Mouse (Mus musculus): ENCODE measurements around the gene Olfr952.

Olfr952 gene

GRCm38 (mm10) chr9:39427048-39427447 lies at the start of gene Olfr952:
Gene Olfr952, minus strand, starts transcription at chr9:39427148.
- no peak for DNase-seq (ENCODE audit: low read depth, low spot score)

GRCm38 (mm10) chr9:39471844-39472243 lies 44.9 kb upstream of the Olfr952 start, which contains the start of gene Olfr955:
Gene Olfr955, minus strand, starts transcription at chr9:39471944.
- DNase-seq (ENCODE audit: low read depth, low spot score) = no peak

DNA sequence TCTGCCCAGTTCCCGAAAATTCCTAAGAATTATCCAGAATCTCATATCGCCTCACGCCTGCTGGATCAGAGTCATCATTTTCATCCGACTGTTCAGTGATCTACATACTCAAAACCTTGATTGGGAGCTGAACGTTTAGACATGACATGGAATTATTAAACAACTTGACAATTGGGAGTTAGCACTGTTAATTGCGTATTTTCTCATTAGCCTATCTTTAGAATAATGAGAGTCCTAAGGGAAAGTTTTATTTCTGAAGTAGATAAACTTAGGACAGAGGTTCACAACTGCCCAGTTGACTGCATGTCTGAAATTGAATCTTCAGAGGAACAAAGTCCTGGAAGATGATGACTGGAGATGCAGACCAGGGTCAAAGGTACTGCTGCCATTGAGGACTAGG lies 29.5 kb upstream of the Olfr952 start, which contains the start of gene Olfr954:
TSS of gene Olfr954 (plus strand) at position 301 of the 400 bp plus-strand sequence.
- no peak for DNase-seq (ENCODE audit: low read depth, low spot score)

DNA sequence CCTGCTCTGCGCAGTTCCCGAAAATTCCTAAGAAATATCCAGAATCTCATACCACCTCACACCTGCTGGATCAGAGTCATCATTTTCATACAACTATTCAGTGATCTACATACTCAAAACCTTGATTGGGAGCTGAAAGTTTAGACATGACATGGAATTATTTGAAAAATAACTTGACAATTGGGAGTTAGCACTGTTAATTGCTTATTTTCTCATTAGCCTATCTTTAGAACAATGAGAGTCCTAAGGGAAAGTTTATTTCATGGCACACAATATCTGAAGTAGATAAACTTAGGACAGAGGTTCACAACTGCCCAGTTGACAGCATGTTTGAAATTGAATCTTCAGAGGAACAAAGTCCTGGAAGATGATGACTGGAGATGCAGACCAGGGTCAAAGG lies 39.8 kb downstream of the Olfr952 start, which contains the start of gene Olfr951:
TSS of gene Olfr951 (plus strand) at position 301 of the 400 bp plus-strand sequence.
- no peak for DNase-seq (ENCODE audit: low read depth, low spot score)

All from CD4-positive helper T cell, adult 2 months (primary cell).